Mouse (Mus musculus) lung, embryonic 15.5 days (tissue): ENCODE results near the gene Pmepa1. TPM values are rescaled to one million over a fixed set of nuclear protein-coding genes. Genes with fewer than 3 reads are reported as not detected.

ENCODE experiments used
- ATAC-seq: fragments of 200-750 bp; cut with Nextera tagmentation; 2 replicates; pipeline ENCODE4 v1.8.0; 2017; ENCODE audit warnings: moderate number of reproducible peaks, borderline replicate concordance; ENCODE audit not compliant: low FRiP score, low TSS enrichment; ENCODE audit errors: extremely low read depth
- H3K27ac ChIP-seq: fragments of 300-500 bp; sonication (generic); 2 replicates; pipeline ENCODE4 v1.5.1; 2015; ENCODE audit warnings: moderate library complexity, mild to moderate bottlenecking, inconsistent platforms
- H3K27me3 ChIP-seq: fragments of 300-500 bp; sonication (generic); 2 replicates; pipeline ENCODE4 v1.6.1; 2015; ENCODE audit warnings: inconsistent platforms
- H3K36me3 ChIP-seq: fragments of 300-500 bp; sonication (generic); 2 replicates; pipeline ENCODE4 v1.6.1; 2015; ENCODE audit warnings: inconsistent platforms
- H3K4me1 ChIP-seq: fragments of 300-500 bp; sonication (generic); 2 replicates; pipeline ENCODE4 v1.6.1; 2015; ENCODE audit warnings: inconsistent platforms
- H3K4me2 ChIP-seq: fragments of 300-500 bp; sonication (generic); 2 replicates; pipeline ENCODE4 v1.6.1; 2015; ENCODE audit warnings: inconsistent platforms, mild to moderate bottlenecking, moderate library complexity
- H3K4me3 ChIP-seq: fragments of 300-500 bp; sonication (generic); 2 replicates; pipeline ENCODE4 v1.5.1; 2015; ENCODE audit warnings: mild to moderate bottlenecking, inconsistent platforms
- H3K9ac ChIP-seq: fragments of 300-500 bp; sonication (generic); 2 replicates; pipeline ENCODE4 v1.6.1; 2015; ENCODE audit warnings: inconsistent platforms
- H3K9me3 ChIP-seq: fragments of 300-500 bp; sonication (generic); 2 replicates; pipeline ENCODE4 v1.6.1; 2016; ENCODE audit warnings: inconsistent platforms
- whole genome bisulfite sequencing: fragments of 180-500 bp; shearing (Covaris S2); methylation state at CpG from one replicate; pipeline ENCODE4 v1.1.7; 2015; 5-methylcytosine and 5-hydroxymethylcytosine counted together
- polyA plus RNA-seq: library from polyadenylated mRNA; unstranded; fragments of >200 nt; fragmentation: Nextera tagmentation; extraction: Ambion mirVana; gene quantifications from 2 replicates; pipeline ENCODE4 v1.2.1, GENCODE M21; 2015

Gene Pmepa1
- polyA plus RNA-seq, 1 experiment from 2014 or later: 7.7 TPM

DNA sequence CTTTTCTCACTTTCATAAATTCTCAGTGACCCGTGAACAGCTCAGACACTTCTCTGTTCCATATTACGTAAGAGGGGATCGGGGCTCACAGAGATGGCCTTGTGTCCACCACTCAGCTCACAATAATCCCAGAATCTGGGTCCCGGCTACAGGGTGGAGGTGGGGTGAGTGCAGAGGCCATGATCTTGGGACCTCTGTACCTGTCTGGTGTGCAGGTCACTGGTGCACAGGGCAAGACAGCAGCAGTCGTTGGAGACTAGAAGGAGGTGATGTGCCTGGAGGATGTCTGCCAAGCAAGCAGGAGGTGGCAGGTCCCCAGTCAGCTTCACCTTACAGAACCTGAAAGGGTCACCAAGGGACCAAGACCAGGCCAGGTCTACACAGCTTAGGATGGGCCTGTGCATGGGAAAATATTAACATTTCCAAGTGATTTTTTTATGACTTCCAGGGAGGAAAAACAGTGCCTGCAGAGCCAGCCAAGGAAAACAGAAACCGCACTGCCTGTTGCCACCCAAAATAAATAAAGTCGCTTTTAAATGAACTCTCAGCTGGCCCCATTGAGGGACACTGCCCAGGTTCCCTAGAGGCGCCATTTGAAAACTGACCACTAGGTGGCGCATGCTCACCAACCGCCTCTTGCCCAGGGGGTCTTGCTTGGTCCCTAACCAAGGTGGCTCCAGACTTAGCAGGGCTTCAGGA is 56.9 kb downstream of the Pmepa1 start:
- H3K9me3 ChIP-seq: no peaks in the 10 kb centered on the region
- no peaks in the 10 kb centered on the region for H3K36me3 ChIP-seq
- H3K4me2 ChIP-seq: no peak overlapping the region
- no peak for ATAC-seq
- no peak overlapping the region for H3K27ac ChIP-seq
- H3K9ac ChIP-seq: no peak overlapping the region
- no peaks in the 10 kb centered on the region for H3K4me1 ChIP-seq
- H3K4me3 ChIP-seq: no peak overlapping the region
- H3K27me3 ChIP-seq: no peaks in the 10 kb centered on the region
- 35% methylated on average over 10 of the region's 10 CpGs for WGBS

DNA sequence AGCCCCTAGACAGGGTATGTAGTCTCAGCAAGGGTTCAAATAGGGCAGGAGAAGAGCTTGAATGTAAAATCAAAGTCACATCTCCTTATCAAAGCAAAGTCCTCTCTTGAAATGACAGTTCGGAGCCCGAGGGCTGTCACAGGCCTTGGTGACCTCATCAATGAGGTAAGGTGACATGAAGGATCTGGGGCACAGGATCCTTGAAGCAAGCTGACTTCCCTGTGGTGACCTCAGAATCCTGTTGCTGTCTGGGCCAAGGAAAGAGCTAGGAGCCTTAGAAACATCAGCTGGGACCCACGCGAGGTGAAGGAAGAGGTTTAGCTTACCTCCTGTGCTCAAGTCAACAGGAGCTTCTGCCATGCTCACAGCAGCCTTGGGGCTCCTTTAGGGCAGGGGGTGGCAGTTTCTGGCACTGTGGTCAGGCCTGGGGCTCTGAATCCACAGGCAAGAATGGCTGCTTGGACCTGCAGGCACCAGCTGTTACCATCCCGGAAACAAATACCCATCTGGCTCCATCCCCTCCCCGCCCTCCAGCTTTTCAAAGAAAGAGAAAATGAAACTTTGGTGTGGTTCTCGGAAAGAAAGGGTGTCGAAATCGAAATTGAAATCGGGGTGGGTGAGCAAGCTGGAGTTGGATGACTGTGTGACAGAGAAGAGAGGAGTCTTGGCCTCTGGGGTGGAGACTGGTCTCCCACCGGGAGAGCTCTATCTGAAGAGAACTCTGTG is 57.8 kb downstream of the Pmepa1 start, which contains the start of gene Zbp1:
Gene Zbp1, minus strand, starts transcription at position 508 of the 726 bp plus-strand sequence.
- Histone ChIP-seq H3K36me3 (no peaks in the 10 kb centered on the region), H3K9ac (no peak within 1 kb of the TSS), H3K27ac (no peak within 1 kb of the TSS), H3K4me2 (no peak within 1 kb of the TSS), H3K4me3 (no peak within 1 kb of the TSS), H3K27me3 (no peaks in the 10 kb centered on the region), H3K4me1 (no peaks in the 10 kb centered on the region), H3K9me3 (no peaks in the 10 kb centered on the region)
- ATAC-seq: no peak
- WGBS: 63% methylated on average over 11 of the region's 11 CpGs

- ATAC-seq: no peak
- H3K9ac ChIP-seq: no peak overlapping the region
- WGBS: 87% methylated on average over 5 of the region's 5 CpGs
Observed at GRCm38 (mm10) chr2:173217763-173218258, 58.5 kb downstream of the Pmepa1 start.

DNA sequence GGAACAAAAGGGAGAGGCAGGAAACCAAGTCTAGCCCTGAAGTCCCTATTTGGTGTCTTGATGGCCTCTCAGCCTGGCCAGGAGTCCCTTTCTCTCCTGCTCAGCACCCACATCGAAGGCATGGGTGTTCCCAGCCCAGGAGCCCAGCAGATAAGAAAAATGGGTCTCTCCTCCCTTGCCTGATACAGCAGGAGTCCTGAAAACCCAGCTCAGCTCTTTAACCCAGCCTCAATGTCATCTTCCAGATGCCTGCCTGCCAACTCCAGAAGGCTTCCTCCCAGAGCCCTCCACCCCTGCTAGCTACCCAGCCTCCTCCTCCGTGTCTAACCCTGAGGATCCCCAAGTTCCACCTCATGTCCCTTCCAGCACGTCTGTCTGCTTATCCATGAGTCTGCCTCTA is 59.1 kb downstream of the Pmepa1 start:
- 62% methylated on average over 3 of the region's 3 CpGs for WGBS
- H3K9ac ChIP-seq: no peak overlapping the region
- ATAC-seq: no peak
- H3K27ac ChIP-seq: no peak overlapping the region
- H3K4me3 ChIP-seq: no peak overlapping the region
- no peaks in the 10 kb centered on the region for H3K36me3 ChIP-seq
- H3K27me3 ChIP-seq: 0 out of 2 replicates have a peak, but pooled peaks cover 1% of the 10 kb centered on the region
- H3K4me2 ChIP-seq: no peak overlapping the region
- H3K4me1 ChIP-seq: no peaks in the 10 kb centered on the region
- H3K9me3 ChIP-seq: no peaks in the 10 kb centered on the region

More at GRCm38 (mm10) chr2:173217763-173218258, 58.5 kb downstream of the Pmepa1 start:
- Histone ChIP-seq H3K36me3 (no peaks in the 10 kb centered on the region), H3K9me3 (no peaks in the 10 kb centered on the region), H3K27me3 (no peaks in the 10 kb centered on the region), H3K27ac (no peak overlapping the region), H3K4me1 (no peaks in the 10 kb centered on the region), H3K4me3 (no peak overlapping the region), H3K4me2 (no peak overlapping the region)

- Histone ChIP-seq H3K4me1 (no peaks in the 10 kb centered on the region), H3K4me3 (no peak overlapping the region), H3K9me3 (no peaks in the 10 kb centered on the region), H3K27ac (no peak overlapping the region), H3K36me3 (no peaks in the 10 kb centered on the region), H3K27me3 (0 out of 2 replicates have a peak, but pooled peaks cover 5% of the 10 kb centered on the region), H3K4me2 (no peak overlapping the region), H3K9ac (no peak overlapping the region)
- WGBS: 75% methylated on average over 7 of the region's 7 CpGs
- ATAC-seq: no peak
Observed at GRCm38 (mm10) chr2:173216840-173217239, 59.5 kb downstream of the Pmepa1 start.

DNA sequence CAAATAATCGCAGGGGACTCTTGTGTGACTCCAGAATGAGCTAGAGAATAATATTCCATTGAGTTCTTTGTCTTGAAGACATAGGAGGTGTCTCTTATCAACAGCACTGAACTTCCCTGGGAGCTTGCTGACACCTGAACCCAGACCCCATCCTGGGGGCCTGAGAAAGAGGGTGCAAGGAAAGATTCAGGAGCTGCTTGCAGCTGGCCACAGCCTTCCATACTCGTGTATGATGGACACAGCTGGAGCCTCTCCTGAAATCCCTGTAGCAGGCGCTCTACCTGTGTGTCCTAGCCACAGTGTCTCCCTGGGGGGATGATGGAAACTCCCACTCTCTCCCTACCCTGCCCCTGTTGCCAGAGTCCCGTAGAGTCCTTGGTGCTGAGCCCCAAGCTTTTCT is 64.1 kb downstream of the Pmepa1 start:
- Histone ChIP-seq H3K9ac (no peak overlapping the region), H3K4me1 (no peaks in the 10 kb centered on the region), H3K36me3 (no peaks in the 10 kb centered on the region), H3K27me3 (0 out of 2 replicates have a peak, but pooled peaks cover 6% of the 10 kb centered on the region), H3K4me3 (no peak overlapping the region), H3K9me3 (no peaks in the 10 kb centered on the region), H3K27ac (no peak overlapping the region), H3K4me2 (no peak overlapping the region)
- WGBS: 62% methylated on average over 4 of the region's 4 CpGs
- no peak for ATAC-seq

DNA sequence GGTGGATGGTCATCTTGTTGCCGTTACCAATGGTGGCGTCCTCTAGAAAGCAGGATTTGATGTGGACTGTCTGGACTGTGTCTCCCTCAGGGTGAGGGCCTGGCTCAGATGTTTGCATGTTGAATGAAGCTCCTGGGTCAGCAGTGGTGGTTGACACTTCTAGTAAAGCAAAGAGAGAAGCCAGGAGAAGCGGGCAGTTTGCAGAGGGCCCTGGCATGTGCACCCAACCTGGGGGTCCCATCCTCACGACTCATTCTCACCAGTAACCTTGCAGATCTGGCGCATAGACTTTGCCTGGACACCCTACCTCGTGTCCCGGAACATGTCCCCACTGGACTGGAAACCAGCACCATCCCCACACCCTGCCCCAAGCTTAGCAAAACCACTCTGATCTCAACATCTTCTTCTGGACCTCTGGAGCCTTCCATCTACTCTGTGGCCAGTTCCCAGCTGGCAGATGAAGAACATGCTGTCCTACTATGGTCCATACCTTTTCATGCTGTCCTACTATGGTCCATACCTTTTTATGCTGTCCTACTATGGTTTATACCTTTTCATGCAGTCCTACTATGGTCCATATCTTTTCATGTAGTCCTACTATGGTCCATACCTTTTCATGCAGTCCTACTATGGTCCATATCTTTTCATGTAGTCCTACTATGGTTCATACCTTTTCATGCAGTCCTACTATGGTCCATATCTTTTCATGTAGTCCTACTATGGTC is 67.1 kb downstream of the Pmepa1 start:
- H3K4me2 ChIP-seq: no peak overlapping the region
- H3K9ac ChIP-seq: no peak overlapping the region
- H3K4me1 ChIP-seq: no peaks in the 10 kb centered on the region
- WGBS: 88% methylated on average over 7 of the region's 7 CpGs
- H3K36me3 ChIP-seq: no peaks in the 10 kb centered on the region
- H3K27ac ChIP-seq: no peak overlapping the region
- no peak overlapping the region for H3K4me3 ChIP-seq
- no peaks in the 10 kb centered on the region for H3K9me3 ChIP-seq
- H3K27me3 ChIP-seq: 0 out of 2 replicates have a peak, but pooled peaks cover 6% of the 10 kb centered on the region
- no peak for ATAC-seq

GRCm38 (mm10) chr2:173207051-173207450 is 69.3 kb downstream of the Pmepa1 start:
- no peaks in the 10 kb centered on the region for H3K9me3 ChIP-seq
- H3K9ac ChIP-seq: no peak overlapping the region
- H3K27ac ChIP-seq: no peak overlapping the region
- H3K27me3 ChIP-seq: 0 out of 2 replicates have a peak, but pooled peaks cover 3% of the 10 kb centered on the region
- ATAC-seq: no peak
- no peaks in the 10 kb centered on the region for H3K4me1 ChIP-seq
- WGBS: 91% methylated on average over 3 of the region's 3 CpGs
- H3K4me3 ChIP-seq: no peak overlapping the region
- no peak overlapping the region for H3K4me2 ChIP-seq
- no peaks in the 10 kb centered on the region for H3K36me3 ChIP-seq

DNA sequence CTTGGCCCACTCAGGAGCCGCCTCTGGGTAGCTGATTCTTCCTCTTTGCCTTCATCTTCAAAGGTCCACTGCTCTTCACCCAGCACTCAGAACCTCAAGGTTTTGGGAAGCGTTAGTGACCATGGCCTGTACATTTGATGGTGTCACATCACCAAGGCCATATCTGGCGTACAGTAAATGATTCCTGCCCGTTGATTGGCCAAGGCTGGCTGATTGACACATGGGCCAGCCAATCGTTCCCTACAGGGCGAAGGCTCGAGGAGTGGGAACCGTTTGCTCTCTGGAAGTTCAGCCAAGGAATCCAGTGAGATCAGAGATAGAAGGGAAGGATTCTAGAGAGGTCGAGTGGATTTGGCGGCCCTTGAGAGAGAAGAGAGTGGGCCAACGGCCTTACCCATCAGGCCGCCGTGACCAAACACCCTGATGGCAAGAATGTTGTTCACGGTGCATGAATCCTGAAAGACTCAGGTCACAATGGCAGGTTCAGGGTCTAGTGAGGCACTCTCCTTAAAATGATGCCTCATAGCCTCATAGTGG is 70.7 kb downstream of the Pmepa1 start:
- H3K4me1 ChIP-seq: no peaks in the 10 kb centered on the region
- no peak overlapping the region for H3K4me2 ChIP-seq
- ATAC-seq: no peak
- no peak overlapping the region for H3K4me3 ChIP-seq
- WGBS: 92% methylated on average over 14 of the region's 14 CpGs
- H3K9ac ChIP-seq: no peak overlapping the region
- no peaks in the 10 kb centered on the region for H3K36me3 ChIP-seq
- no peak overlapping the region for H3K27ac ChIP-seq
- H3K27me3 ChIP-seq: no peaks in the 10 kb centered on the region
- no peaks in the 10 kb centered on the region for H3K9me3 ChIP-seq

- no peak overlapping the region for H3K4me3 ChIP-seq
- no peaks in the 10 kb centered on the region for H3K36me3 ChIP-seq
- ATAC-seq: peak; percentile 43; the same call in 1 of the 2 replicates
- H3K4me2 ChIP-seq: no peak overlapping the region
- H3K9ac ChIP-seq: no peak overlapping the region
- no peak overlapping the region for H3K27ac ChIP-seq
- no peaks in the 10 kb centered on the region for H3K9me3 ChIP-seq
- H3K4me1 ChIP-seq: no peaks in the 10 kb centered on the region
- no peaks in the 10 kb centered on the region for H3K27me3 ChIP-seq
- whole genome bisulfite sequencing: 46% methylated on average over 4 of the region's 4 CpGs
Observed at GRCm38 (mm10) chr2:173204671-173205070, 71.7 kb downstream of the Pmepa1 start.

- Histone ChIP-seq H3K9ac (no peak overlapping the region), H3K36me3 (no peaks in the 10 kb centered on the region), H3K9me3 (no peaks in the 10 kb centered on the region), H3K27me3 (no peaks in the 10 kb centered on the region), H3K4me3 (no peak overlapping the region), H3K4me2 (no peak overlapping the region), H3K27ac (no peak overlapping the region), H3K4me1 (no peaks in the 10 kb centered on the region)
- no peak for ATAC-seq
- WGBS: 85% methylated on average over 3 of the region's 3 CpGs
Observed at GRCm38 (mm10) chr2:173203726-173204125, 72.6 kb downstream of the Pmepa1 start.
